Mouse (Mus musculus) splenic B cell, adult 2 months (primary cell): Measurements from ENCODE around the gene Atp4b.

Experiments
- DNase-seq: peaks from one replicate; pipeline ENCODE4 v3.0.0-alpha.2; 2011; ENCODE audit warnings: low read depth, low spot score
- H3K27me3 ChIP-seq: 2 replicates; pipeline ENCODE4 v1.6.1; 2012; ENCODE audit warnings: mild to moderate bottlenecking, low read length, moderate library complexity, mixed read lengths; ENCODE audit not compliant: control insufficient read depth, poor library complexity, insufficient read depth, severe bottlenecking
- H3K36me3 ChIP-seq: 2 replicates; pipeline ENCODE4 v1.6.1; 2012; ENCODE audit warnings: mild to moderate bottlenecking, low read length, moderate library complexity, mixed read lengths; ENCODE audit not compliant: control insufficient read depth, poor library complexity, insufficient read depth, severe bottlenecking

The Atp4b gene

GRCm38 (mm10) chr8:13411597-13411996, 15.0 kb upstream of the Atp4b start:
- no peaks in the 10 kb centered on the region for H3K36me3 ChIP-seq
- no peaks in the 10 kb centered on the region for H3K27me3 ChIP-seq
- peak; percentile 76 for DNase-seq

- no peaks in the 10 kb centered on the region for H3K36me3 ChIP-seq
These were observed 9.4 kb upstream of the Atp4b start for GRCm38 (mm10) chr8:13406011-13406410.

GRCm38 (mm10) chr8:13404666-13405131, 8.1 kb upstream of the Atp4b start, which contains the start of gene Grk1:
Grk1 (plus strand) TSS chr8:13405081.
- Histone ChIP-seq H3K27me3 (no peaks in the 10 kb centered on the region), H3K36me3 (no peaks in the 10 kb centered on the region)
- no peak for DNase-seq

More at GRCm38 (mm10) chr8:13406011-13406410, 9.4 kb upstream of the Atp4b start:
- no peaks in the 10 kb centered on the region for H3K27me3 ChIP-seq
- DNase-seq: no peak

- DNase-seq: no peak
- no peaks in the 10 kb centered on the region for H3K27me3 ChIP-seq
- no peaks in the 10 kb centered on the region for H3K36me3 ChIP-seq
These were observed 6.9 kb upstream of the Atp4b start for GRCm38 (mm10) chr8:13403517-13403916.

GRCm38 (mm10) chr8:13393869-13394268, 2.8 kb downstream of the Atp4b start:
- Histone ChIP-seq H3K27me3 (no peaks in the 10 kb centered on the region), H3K36me3 (no peaks in the 10 kb centered on the region)
- DNase-seq: no peak

- Histone ChIP-seq H3K27me3 (no peaks in the 10 kb centered on the region), H3K36me3 (no peaks in the 10 kb centered on the region)
- DNase-seq: no peak
These were observed 7.9 kb downstream of the Atp4b start for GRCm38 (mm10) chr8:13388744-13389143.

GRCm38 (mm10) chr8:13387728-13388127, 8.9 kb downstream of the Atp4b start:
- Histone ChIP-seq H3K36me3 (no peaks in the 10 kb centered on the region), H3K27me3 (no peaks in the 10 kb centered on the region)
- DNase-seq: peak; percentile 6

GRCm38 (mm10) chr8:13386366-13386765, 10.3 kb downstream of the Atp4b start:
- no peak for DNase-seq
- Histone ChIP-seq H3K36me3 (no peaks in the 10 kb centered on the region), H3K27me3 (no peaks in the 10 kb centered on the region)

- no peak for DNase-seq
- no peaks in the 10 kb centered on the region for H3K27me3 ChIP-seq
These were observed 13.6 kb downstream of the Atp4b start for GRCm38 (mm10) chr8:13382999-13383398.

GRCm38 (mm10) chr8:13382536-13382935, 14.1 kb downstream of the Atp4b start:
- H3K27me3 ChIP-seq: no peaks in the 10 kb centered on the region
- no peaks in the 10 kb centered on the region for H3K36me3 ChIP-seq
- DNase-seq: no peak

More at GRCm38 (mm10) chr8:13382999-13383398, 13.6 kb downstream of the Atp4b start:
- no peaks in the 10 kb centered on the region for H3K36me3 ChIP-seq

- no peaks in the 10 kb centered on the region for H3K27me3 ChIP-seq
- DNase-seq: no peak
- H3K36me3 ChIP-seq: no peaks in the 10 kb centered on the region
These were observed 15.0 kb downstream of the Atp4b start for GRCm38 (mm10) chr8:13381630-13382029.

GRCm38 (mm10) chr8:13373151-13373662, 23.4 kb downstream of the Atp4b start:
- Histone ChIP-seq H3K27me3 (no peaks in the 10 kb centered on the region), H3K36me3 (no peaks in the 10 kb centered on the region; the same call in 1 of the 2 replicates)
- DNase-seq: no peak

- DNase-seq: peak; percentile 18
These were observed 34.8 kb downstream of the Atp4b start for GRCm38 (mm10) chr8:13361865-13362264.

GRCm38 (mm10) chr8:13360213-13360612, 36.4 kb downstream of the Atp4b start:
- no peak for DNase-seq
- no peaks in the 10 kb centered on the region for H3K27me3 ChIP-seq
- no peaks in the 10 kb centered on the region for H3K36me3 ChIP-seq

More at GRCm38 (mm10) chr8:13361865-13362264, 34.8 kb downstream of the Atp4b start:
- Histone ChIP-seq H3K27me3 (no peaks in the 10 kb centered on the region), H3K36me3 (no peaks in the 10 kb centered on the region)

GRCm38 (mm10) chr8:13356681-13357080, 39.9 kb downstream of the Atp4b start:
- Histone ChIP-seq H3K36me3 (no peaks in the 10 kb centered on the region), H3K27me3 (no peaks in the 10 kb centered on the region)
- DNase-seq: no peak

GRCm38 (mm10) chr8:13356221-13356620, 40.4 kb downstream of the Atp4b start:
- no peaks in the 10 kb centered on the region for H3K36me3 ChIP-seq
- no peak for DNase-seq
- no peaks in the 10 kb centered on the region for H3K27me3 ChIP-seq
